Mouse (Mus musculus): ENCODE results near the gene Trpm6. TPM values are rescaled to one million over a fixed set of nuclear protein-coding genes. Genes with fewer than 3 reads are reported as not detected.

Gene Trpm6
- total and polyA plus RNA-seq, 3 experiments = not detected

DNA sequence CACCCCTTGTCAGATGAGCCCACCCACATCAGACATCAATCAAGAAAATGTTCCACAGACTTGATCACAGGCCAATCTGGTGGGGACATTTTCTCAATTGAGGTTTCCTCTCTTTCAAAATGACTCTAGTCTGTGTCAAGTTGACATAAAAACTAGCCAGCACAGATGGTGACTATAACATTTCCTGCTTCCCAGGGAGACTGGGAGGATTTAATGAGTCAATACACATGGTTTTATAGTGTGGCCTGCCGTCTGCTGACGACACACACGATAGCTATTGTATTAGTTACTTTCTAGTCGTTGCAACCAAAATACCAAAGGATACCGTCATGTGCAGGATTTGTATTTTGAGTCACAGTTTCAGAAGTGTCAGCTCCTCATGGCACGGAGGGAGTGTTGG is 191.6 kb downstream of the Trpm6 start:
- peak; percentile 1 for DNase-seq (ENCODE audit: extremely low read depth)
- no peaks in the 10 kb centered on the region for H3K36me3 ChIP-seq (replicated peaks in 1 of 2; ENCODE audit: control insufficient read depth in 1 of 2, insufficient read depth in 1 of 2, low read length in 1 of 2)
- no peaks in the 10 kb centered on the region for H3K4me1 ChIP-seq (ENCODE audit: control insufficient read depth in 1 of 2, insufficient read depth in 2 of 2)
- no peaks in the 10 kb centered on the region for H3K79me2 ChIP-seq (replicated peaks; ENCODE audit: control insufficient read depth, extremely low read depth, insufficient read depth, poor library complexity, severe bottlenecking)
- no peaks in the 10 kb centered on the region for H3K27me3 ChIP-seq (replicated peaks)
- no peak overlapping the region for H3K4me3 ChIP-seq (replicated peaks in 1 of 3; ENCODE audit: low read depth in 2 of 3, low read length in 2 of 3, poor library complexity in 1 of 3)
- in situ Hi-C loops (cut with MboI; ENCODE audit: low pct_ligation_motif_present, low pct_unique_long_range_greater_than_20kb, low sequenced_read_pairs) = no loop called here
- no peak overlapping the region for H3K27ac ChIP-seq (ENCODE audit: insufficient read depth, low read depth)
- H3K9me3 ChIP-seq (replicated peaks; ENCODE audit: low read length) = no peaks in the 10 kb centered on the region
- TF ChIP-seq POLR2AphosphoS2 (IDR thresholded peaks at IDR 0.05; ENCODE audit: low read depth, low read length) (no peak), UBTF (IDR thresholded peaks at IDR 0.05; ENCODE audit: low read depth, low read length) (no peak), POLR2A (IDR thresholded peaks at IDR 0.05; ENCODE audit: low read depth, low read length) (no peak), HCFC1 (IDR thresholded peaks at IDR 0.05; ENCODE audit: low read depth, low read length) (no peak), MAFK (IDR thresholded peaks at IDR 0.05; ENCODE audit: insufficient replicate concordance, low read length) (no peak), MXI1 (IDR thresholded peaks at IDR 0.05; ENCODE audit: low read depth, low read length) (no peak)
- no peak overlapping the region for H3K9ac ChIP-seq (ENCODE audit: insufficient read depth, low read depth)
- dilution Hi-C loops (cut with MboI; ENCODE audit: extremely low pct_ligation_motif_present, extremely low pct_unique_long_range_greater_than_20kb, low sequenced_read_pairs) = no loop called here
- no peak overlapping the region for H3K4me2 ChIP-seq (ENCODE audit: insufficient read depth, low read depth, poor library complexity, severe bottlenecking)

Other genes starting within 250 kb of the Trpm6 start
- 122 and 131 TPM in 2 replicates for gene Ostf1, start 118.2 kb upstream of the Trpm6 start, total RNA-seq (2012; rRNA removed)
- 175 and 188 TPM in 2 replicates for gene Ostf1, start 118.2 kb upstream of the Trpm6 start, total RNA-seq (2014; rRNA removed)
- gene Ostf1, start 118.2 kb upstream of the Trpm6 start, polyA plus RNA-seq (2012; ENCODE audit: insufficient read length, low read depth) = 110 and 125 TPM in 2 replicates
- gene Nmrk1, start 118.0 kb upstream of the Trpm6 start, total RNA-seq (2012; rRNA removed) = 9.1 and 9.8 TPM in 2 replicates
- gene Nmrk1, start 118.0 kb upstream of the Trpm6 start, total RNA-seq (2014; rRNA removed) = 10.1 and 10.2 TPM in 2 replicates
- 7.5 and 9.7 TPM in 2 replicates for gene Nmrk1, start 118.0 kb upstream of the Trpm6 start, polyA plus RNA-seq (2012; ENCODE audit: insufficient read length, low read depth)
- gene Carnmt1, start 79.2 kb upstream of the Trpm6 start, total RNA-seq (2012; rRNA removed) = 17.6 and 29.3 TPM in 2 replicates
- gene Carnmt1, start 79.2 kb upstream of the Trpm6 start, total RNA-seq (2014; rRNA removed) = 41.7 and 45.0 TPM in 2 replicates
- gene Carnmt1, start 79.2 kb upstream of the Trpm6 start, polyA plus RNA-seq (2012; ENCODE audit: insufficient read length, low read depth) = 27.2 and 47.1 TPM in 2 replicates
- 20.6 and 24.1 TPM in 2 replicates for gene D030056L22Rik, start 36.8 kb upstream of the Trpm6 start, total RNA-seq (2012; rRNA removed)
- 73.7 and 76.0 TPM in 2 replicates for gene D030056L22Rik, start 36.8 kb upstream of the Trpm6 start, total RNA-seq (2014; rRNA removed)
- gene D030056L22Rik, start 36.8 kb upstream of the Trpm6 start, polyA plus RNA-seq (2012; ENCODE audit: insufficient read length, low read depth) = 24.7 and 29.2 TPM in 2 replicates

Data from CH12.LX (cell line).